Mouse (Mus musculus): ENCODE results near the gene Prrxl1. TPM values are rescaled to one million over a fixed set of nuclear protein-coding genes. Genes with fewer than 3 reads are reported as not detected.

Prrxl1 gene
- not detected for polyA plus RNA-seq (2014; fragmentation: Illumina TruSeq; extraction: RNeasy Lipid Tissue Mini Kit (QIAGEN cat#74804); ENCODE audit: low read depth, low replicate concordance)

GRCm38 (mm10) chr14:32599290-32600041, at the start of gene Prrxl1:
Prrxl1 (plus strand) TSS chr14:32599407.

GRCm38 (mm10) chr14:32685124-32685826, 86.1 kb downstream of the Prrxl1 start, which contains the start of gene 3425401B19Rik:
3425401B19Rik (minus strand) TSS chr14:32685293.

Other genes starting within 250 kb of the Prrxl1 start
- 2.5 TPM for gene 1700024G13Rik, start 211.0 kb upstream of the Prrxl1 start, polyA plus RNA-seq (2014; fragmentation: Illumina TruSeq; extraction: RNeasy Lipid Tissue Mini Kit (QIAGEN cat#74804); ENCODE audit: low read depth, low replicate concordance)
- not detected for gene Slc18a3, start 134.6 kb upstream of the Prrxl1 start, polyA plus RNA-seq (2014; fragmentation: Illumina TruSeq; extraction: RNeasy Lipid Tissue Mini Kit (QIAGEN cat#74804); ENCODE audit: low read depth, low replicate concordance)
- not detected for gene Chat, start 133.4 kb upstream of the Prrxl1 start, polyA plus RNA-seq (2014; fragmentation: Illumina TruSeq; extraction: RNeasy Lipid Tissue Mini Kit (QIAGEN cat#74804); ENCODE audit: low read depth, low replicate concordance)
- 7.7 TPM for gene Ercc6, start 85.9 kb upstream of the Prrxl1 start, polyA plus RNA-seq (2014; fragmentation: Illumina TruSeq; extraction: RNeasy Lipid Tissue Mini Kit (QIAGEN cat#74804); ENCODE audit: low read depth, low replicate concordance)
- 0.45 TPM for gene 3425401B19Rik, start 85.9 kb downstream of the Prrxl1 start, polyA plus RNA-seq (2014; fragmentation: Illumina TruSeq; extraction: RNeasy Lipid Tissue Mini Kit (QIAGEN cat#74804); ENCODE audit: low read depth, low replicate concordance)
- 5.1 TPM for gene Tmem273, start 186.6 kb downstream of the Prrxl1 start, polyA plus RNA-seq (2014; fragmentation: Illumina TruSeq; extraction: RNeasy Lipid Tissue Mini Kit (QIAGEN cat#74804); ENCODE audit: low read depth, low replicate concordance)
- 2.6 TPM for gene Fam170b, start 234.6 kb downstream of the Prrxl1 start, polyA plus RNA-seq (2014; fragmentation: Illumina TruSeq; extraction: RNeasy Lipid Tissue Mini Kit (QIAGEN cat#74804); ENCODE audit: low read depth, low replicate concordance)

Data from adipose tissue, adult 10 weeks (tissue).